Mouse (Mus musculus) CH12.LX (cell line): ENCODE results near the gene Ceacam19. TPM values are rescaled to one million over a fixed set of nuclear protein-coding genes. Genes with fewer than 3 reads are reported as not detected.
"Not testable (repeated sequence)": the region's sequence is repeated elsewhere in the genome, so short reads cannot be mapped to it uniquely, and the experiment has no call there.

Experiments used
- DNase-seq: peaks from one replicate; pipeline ENCODE4 v3.0.0-alpha.2; 2013; ENCODE audit errors: extremely low read depth
- H3K27ac ChIP-seq: 2 replicates; pipeline ENCODE4 v1.5.1; 2012; ENCODE audit warnings: low read depth, mild to moderate bottlenecking, control low read depth, moderate library complexity; ENCODE audit not compliant: insufficient read depth
- H3K27me3 ChIP-seq: replicated peaks from 2 replicates; pipeline ENCODE3; 2012; ENCODE audit warnings: inconsistent platforms
- H3K36me3 ChIP-seq, 2 experiments: replicated peaks in 1 of 2; 2 replicates each; pipeline versions ENCODE3 to v1.6.1; 2012; ENCODE audit warnings: inconsistent platforms in 1 of 2, low read length in 1 of 2, mild to moderate bottlenecking in 1 of 2, mixed read lengths in 1 of 2, moderate library complexity in 1 of 2; ENCODE audit not compliant: control insufficient read depth in 1 of 2, insufficient read depth in 1 of 2
- H3K4me1 ChIP-seq, 2 experiments: 2 replicates each; pipeline ENCODE4 v1.6.1; 2012; ENCODE audit warnings: inconsistent platforms in 1 of 2, moderate library complexity in 1 of 2; ENCODE audit not compliant: insufficient read depth in 2 of 2, control insufficient read depth in 1 of 2
- H3K4me2 ChIP-seq: 2 replicates; pipeline ENCODE4 v1.6.1; 2012; ENCODE audit warnings: low read depth, mild to moderate bottlenecking, control low read depth; ENCODE audit not compliant: poor library complexity, insufficient read depth, severe bottlenecking
- H3K4me3 ChIP-seq, 3 experiments: fragments of 150-350 bp in 1 of 3; sonication (generic) in 1 of 3; replicated peaks in 1 of 3; 2 replicates each; pipeline versions ENCODE3 to v1.5.1; 2011 to 2012; ENCODE audit warnings: low read depth in 2 of 3, low read length in 2 of 3, mild to moderate bottlenecking in 2 of 3, moderate library complexity in 2 of 3, control low read depth in 1 of 3, improper control_type of control experiment in 1 of 3, inconsistent platforms in 1 of 3, mixed read lengths in 1 of 3; ENCODE audit not compliant: poor library complexity in 1 of 3
- H3K79me2 ChIP-seq: replicated peaks from 2 replicates; pipeline ENCODE4 v1.6.1; 2012; ENCODE audit warnings: mild to moderate bottlenecking, moderate library complexity; ENCODE audit not compliant: control insufficient read depth, poor library complexity, insufficient read depth, severe bottlenecking; ENCODE audit errors: extremely low read depth
- H3K9ac ChIP-seq: 2 replicates; pipeline ENCODE4 v1.6.1; 2012; ENCODE audit warnings: low read depth, mild to moderate bottlenecking, control low read depth, moderate library complexity; ENCODE audit not compliant: insufficient read depth
- H3K9me3 ChIP-seq: replicated peaks from 2 replicates; pipeline ENCODE3; 2012; ENCODE audit warnings: low read length, inconsistent platforms, mixed read lengths
- BHLHE40 ChIP-seq: IDR thresholded peaks from 2 replicates; pipeline ENCODE4 v1.6.1; 2011; ENCODE audit warnings: mild to moderate bottlenecking, low read depth, low read length, improper control_type of control experiment
- CHD2 ChIP-seq: IDR thresholded peaks from 2 replicates; pipeline ENCODE4 v1.6.1; 2011; ENCODE audit warnings: low read length, improper control_type of control experiment
- ETS1 ChIP-seq: conservative IDR thresholded peaks from 2 replicates; pipeline ENCODE4 v1.6.1; 2012; ENCODE audit warnings: low read depth, mild to moderate bottlenecking, inconsistent platforms, low read length, improper control_type of control experiment, moderate library complexity
- JUN ChIP-seq: IDR thresholded peaks from 2 replicates; pipeline ENCODE4 v1.6.1; 2011; ENCODE audit warnings: low read depth, mild to moderate bottlenecking, low read length, improper control_type of control experiment, moderate library complexity; ENCODE audit not compliant: insufficient read depth
- JUND ChIP-seq: conservative IDR thresholded peaks from 2 replicates; pipeline ENCODE4 v1.6.1; 2011; ENCODE audit warnings: low read depth, low read length, improper control_type of control experiment
- KAT2A ChIP-seq: IDR thresholded peaks from 2 replicates; pipeline ENCODE4 v1.6.1; 2012; ENCODE audit warnings: low read length, improper control_type of control experiment, inconsistent platforms; ENCODE audit not compliant: insufficient replicate concordance
- MXI1 ChIP-seq: IDR thresholded peaks from 2 replicates; pipeline ENCODE4 v1.6.1; 2011; ENCODE audit warnings: mild to moderate bottlenecking, low read depth, low read length, improper control_type of control experiment
- NRF1 ChIP-seq: IDR thresholded peaks from 2 replicates; pipeline ENCODE4 v1.6.1; 2014; ENCODE audit warnings: low read depth, mild to moderate bottlenecking, inconsistent platforms, low read length, improper control_type of control experiment, moderate library complexity
- POLR2A ChIP-seq: IDR thresholded peaks from 2 replicates; pipeline ENCODE4 v1.6.1; 2011; ENCODE audit warnings: low read depth, mild to moderate bottlenecking, improper control_type of control experiment, low read length
- RCOR1 ChIP-seq: conservative IDR thresholded peaks from 2 replicates; pipeline ENCODE4 v1.6.1; 2012; ENCODE audit warnings: low read depth, mild to moderate bottlenecking, inconsistent platforms, low read length, improper control_type of control experiment
- SIN3A ChIP-seq: IDR thresholded peaks from 2 replicates; pipeline ENCODE4 v1.6.1; 2012; ENCODE audit warnings: low read length, improper control_type of control experiment, inconsistent platforms
- TCF12 ChIP-seq: IDR thresholded peaks from 2 replicates; pipeline ENCODE4 v1.6.1; 2014; ENCODE audit warnings: low read depth, mild to moderate bottlenecking, inconsistent platforms, low read length, improper control_type of control experiment
- USF2 ChIP-seq: conservative IDR thresholded peaks from 2 replicates; pipeline ENCODE4 v1.6.1; 2011; ENCODE audit warnings: low read depth, low read length, improper control_type of control experiment
- ZMIZ1 ChIP-seq: IDR thresholded peaks from 2 replicates; pipeline ENCODE4 v1.6.1; 2012; ENCODE audit warnings: low read depth, mild to moderate bottlenecking, inconsistent platforms, low read length, improper control_type of control experiment
- dilution Hi-C: fragments of 300-500 bp; cut with MboI; formaldehyde crosslinking; loops from 2 replicates; pipeline ENCODE4 v1.14.3; 2020; ENCODE audit warnings: low sequenced_read_pairs; ENCODE audit not compliant: extremely low pct_unique_long_range_greater_than_20kb, extremely low pct_ligation_motif_present
- in situ Hi-C: fragments of 300-500 bp; cut with MboI; formaldehyde crosslinking; loops from 3 replicates; pipeline ENCODE4 v1.14.3; 2019; ENCODE audit warnings: low sequenced_read_pairs, low pct_ligation_motif_present, low pct_unique_long_range_greater_than_20kb, mixed read lengths
- polyA plus RNA-seq: library from polyadenylated mRNA; unstranded; fragments of >175 nt; gene quantifications from 2 replicates; pipeline ENCODE4 v1.2.1, GENCODE M21; 2012; ENCODE audit warnings: low read depth; ENCODE audit not compliant: insufficient read length
- total RNA-seq, 2 experiments: library from RNA; depleted of rRNA; stranded (reverse); fragments of 300-350 nt in 1 of 2; fragments of >200 nt in 1 of 2; gene quantifications; 2 replicates each; pipeline ENCODE4 v1.2.3; 2012 to 2014

Ceacam19 gene
- total and polyA plus RNA-seq, 3 experiments: 0.08 TPM; not detected in 2

DNA sequence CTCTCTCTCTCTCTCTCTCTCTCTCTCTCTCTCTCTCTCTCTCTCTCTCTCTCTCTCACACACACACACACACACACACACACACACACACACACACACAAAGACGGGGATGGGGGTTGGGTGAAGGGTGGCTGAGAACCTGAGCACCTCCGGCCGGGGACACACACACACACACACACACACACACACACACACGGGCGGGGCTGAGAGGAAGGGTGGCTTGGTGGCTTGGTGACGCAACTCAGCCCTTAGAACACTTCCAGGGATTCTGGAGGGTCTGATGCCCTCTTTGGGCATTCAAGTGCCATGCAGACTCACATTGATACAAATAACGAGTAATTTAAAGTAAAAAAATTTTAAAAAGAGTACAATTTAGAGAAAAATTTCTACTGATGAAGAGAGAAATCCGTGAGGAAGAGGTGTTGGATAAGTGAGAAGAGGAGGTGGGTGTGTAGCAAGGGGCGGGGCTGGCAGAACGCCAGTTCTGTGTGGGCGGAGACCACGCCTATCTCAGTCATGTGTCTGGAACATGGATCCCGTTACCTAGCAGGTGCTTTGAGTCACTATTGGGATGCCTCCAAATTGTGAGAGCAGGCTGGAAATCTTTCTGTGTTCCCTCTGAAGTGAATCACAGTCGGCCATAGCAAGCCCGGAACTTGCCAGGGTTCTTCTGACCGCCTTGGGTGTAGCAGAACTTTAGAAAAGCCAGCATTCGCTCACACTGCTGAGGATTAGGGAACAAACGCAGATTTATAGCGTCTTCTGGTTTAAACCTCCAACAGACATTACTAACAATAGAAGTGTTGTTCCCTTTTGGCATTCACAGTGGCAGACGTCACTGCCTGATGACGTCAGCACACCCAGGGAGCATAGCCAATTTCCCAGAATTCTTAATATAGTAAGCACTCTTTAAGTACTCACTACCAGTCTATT, 45.4 kb upstream of the Ceacam19 start (continued):
- no peak for TF ChIP-seq KAT2A
- TF ChIP-seq JUN: no peak
- TF ChIP-seq JUND: no peak
- no peak for TF ChIP-seq ZMIZ1

- Histone ChIP-seq H3K9ac (no peak overlapping the region), H3K4me3 (peak overlapping the region in 1 of 3 experiments; percentile 15), H3K4me2 (peak overlapping the region; percentile 13), H3K4me1 (peaks cover 8 to 11% of the 10 kb centered on the region in 2 experiments; a peak in 3 of 4 replicates), H3K27ac (no peak overlapping the region), H3K36me3 (no peaks in the 10 kb centered on the region), H3K27me3 (no peaks in the 10 kb centered on the region), H3K79me2 (no peaks in the 10 kb centered on the region), H3K9me3 (no peaks in the 10 kb centered on the region)
- no peak for DNase-seq
- in situ Hi-C loops (no loop called here), dilution Hi-C loops (no loop called here)
- TF ChIP-seq NRF1 (peak; percentile 50; the same call in 1 of the 2 replicates), POLR2A (no peak)
Observed at GRCm38 (mm10) chr7:19932133-19932876, 44.5 kb upstream of the Ceacam19 start.

- H3K27ac ChIP-seq, H3K4me2 ChIP-seq, H3K79me2 ChIP-seq, H3K9me3 ChIP-seq, H3K27me3 ChIP-seq, in situ Hi-C loops, H3K36me3 ChIP-seq, H3K9ac ChIP-seq, H3K4me3 ChIP-seq, DNase-seq, dilution Hi-C loops: not testable (repeated sequence)
- peaks cover 8 to 11% of the 10 kb centered on the region in 2 experiments; a peak in 3 of 4 replicates for H3K4me1 ChIP-seq
Observed at GRCm38 (mm10) chr7:19930481-19930880, 42.7 kb upstream of the Ceacam19 start.

- no peak overlapping the region for H3K4me2 ChIP-seq
- H3K27me3 ChIP-seq: no peaks in the 10 kb centered on the region
- TF ChIP-seq ETS1 (no peak), TCF12 (no peak), MXI1 (no peak), POLR2A (no peak), USF2 (no peak), CHD2 (no peak), KAT2A (no peak), RCOR1 (no peak), BHLHE40 (no peak), SIN3A (no peak)
- no peak overlapping the region for H3K4me3 ChIP-seq
- in situ Hi-C loops: loop anchor here (5.0 kb wide), 1 partner anchor 51 kb away; no protein-coding TSS in a partner anchor
- no peak overlapping the region for H3K27ac ChIP-seq
- DNase-seq: no peak
- no peak overlapping the region for H3K9ac ChIP-seq
- H3K79me2 ChIP-seq: no peaks in the 10 kb centered on the region
- peaks cover 3 to 6% of the 10 kb centered on the region in 2 experiments; a peak in 3 of 4 replicates for H3K4me1 ChIP-seq
- dilution Hi-C loops: no loop called here
- no peaks in the 10 kb centered on the region for H3K9me3 ChIP-seq
- H3K36me3 ChIP-seq: no peaks in the 10 kb centered on the region
Observed at GRCm38 (mm10) chr7:19928486-19928885, 40.7 kb upstream of the Ceacam19 start.
